Mouse (Mus musculus): ENCODE results near the gene Hrc. TPM values are rescaled to one million over a fixed set of nuclear protein-coding genes. Genes with fewer than 3 reads are reported as not detected.

Gene Hrc
- polyA plus RNA-seq (2015; fragmentation: Nextera tagmentation; extraction: Ambion mirVana) = 0.86 and 1.4 TPM in 2 replicates

DNA sequence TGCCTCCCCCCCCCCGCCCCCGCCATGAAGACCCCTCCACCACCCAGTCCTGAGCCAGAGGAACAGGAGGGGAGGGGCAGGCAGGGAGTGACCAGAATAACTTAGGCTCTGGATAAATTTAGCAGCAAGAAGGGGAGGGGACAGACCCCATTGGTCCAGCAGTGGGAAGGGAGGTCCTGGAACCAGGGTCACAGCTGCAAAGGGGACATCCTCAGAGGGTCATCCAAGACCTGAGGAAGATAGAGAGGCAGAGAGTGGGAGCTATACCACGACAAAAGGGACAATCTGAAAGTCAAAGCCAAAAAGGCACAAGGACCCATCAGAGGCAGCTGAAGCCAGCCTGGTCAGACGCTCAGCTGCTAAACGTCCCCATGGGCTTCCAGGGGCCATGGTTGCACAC, at the start of gene Hrc:
Gene Hrc, plus strand, starts transcription at position 235 of the 400 bp plus-strand sequence.
- Histone ChIP-seq H3K27me3 (replicated peaks; ENCODE audit: control insufficient read depth, insufficient read depth, low read length) (no peaks in the 10 kb centered on the region), H3K27ac (ENCODE audit: low read length) (peak within 1 kb of the TSS; percentile 37; the same call in 1 of the 2 replicates), H3K4me1 (ENCODE audit: control insufficient read depth, insufficient read depth, low read length) (peaks cover 48% of the 10 kb centered on the region), H3K9me3 (ENCODE audit: control insufficient read depth, low read length) (no peaks in the 10 kb centered on the region), H3K4me2 (ENCODE audit: low read depth, low read length) (peak within 1 kb of the TSS; percentile 87), H3K36me3 (ENCODE audit: control insufficient read depth, insufficient read depth, low read length) (no peaks in the 10 kb centered on the region), H3K4me3 (ENCODE audit: low read length) (no peak within 1 kb of the TSS), H3K9ac (ENCODE audit: low read depth, low read length) (peak within 1 kb of the TSS; percentile 30; the same call in 1 of the 2 replicates)
- 31% methylated on average over 5 of the region's 5 CpGs for WGBS
- no peak for ATAC-seq

DNA sequence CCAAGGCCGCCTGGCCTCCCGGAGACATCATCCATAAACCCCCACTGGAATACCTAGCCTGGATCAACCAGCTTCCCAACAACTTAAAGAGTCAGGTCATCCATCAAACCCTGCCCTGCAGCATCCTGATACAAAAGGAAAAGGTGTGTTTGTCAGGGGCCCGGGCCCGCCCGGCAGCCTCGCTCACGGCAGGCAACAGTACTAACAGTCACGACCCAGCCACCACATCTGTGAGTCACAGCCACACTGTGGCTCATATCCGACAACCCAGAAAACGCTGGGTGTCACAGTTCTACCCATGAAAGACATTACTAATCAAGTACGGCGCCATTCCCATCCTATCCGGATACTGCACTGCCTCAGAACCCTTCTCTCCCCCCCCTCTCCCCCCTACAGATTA, 48.6 kb upstream of the Hrc start:
- Histone ChIP-seq H3K27me3 (replicated peaks; ENCODE audit: control insufficient read depth, insufficient read depth, low read length) (no peaks in the 10 kb centered on the region), H3K9me3 (ENCODE audit: control insufficient read depth, low read length) (no peaks in the 10 kb centered on the region), H3K4me2 (ENCODE audit: low read depth, low read length) (no peak overlapping the region), H3K4me1 (ENCODE audit: control insufficient read depth, insufficient read depth, low read length) (no peaks in the 10 kb centered on the region), H3K4me3 (ENCODE audit: low read length) (no peak overlapping the region), H3K27ac (ENCODE audit: low read length) (no peak overlapping the region), H3K36me3 (ENCODE audit: control insufficient read depth, insufficient read depth, low read length) (no peaks in the 10 kb centered on the region), H3K9ac (ENCODE audit: low read depth, low read length) (no peak overlapping the region)
- ATAC-seq = no peak
- 82% methylated on average over 13 of the region's 13 CpGs for WGBS

DNA sequence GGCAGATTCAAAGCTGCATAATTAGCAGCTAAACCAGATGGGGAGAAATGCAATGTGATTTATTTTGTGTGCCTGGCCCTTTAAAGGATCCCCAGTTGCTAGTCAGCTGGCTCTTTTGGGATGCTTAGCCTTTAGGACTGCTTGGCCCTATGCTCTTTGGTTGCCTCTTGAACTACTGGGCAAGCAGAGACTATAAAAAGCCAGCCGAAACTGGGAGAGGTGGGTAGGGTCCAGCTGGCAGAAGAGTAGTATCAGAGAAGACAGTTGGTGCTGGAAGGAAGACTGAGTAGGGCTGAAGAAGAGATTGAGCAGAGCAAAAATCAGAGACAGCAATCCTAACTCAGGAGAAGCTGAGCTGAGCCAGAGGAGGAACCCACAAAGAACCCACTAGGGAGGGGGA, 38.5 kb upstream of the Hrc start:
- WGBS = 81% methylated on average over 1 of the region's 1 CpGs
- no peak overlapping the region for H3K9ac ChIP-seq (ENCODE audit: low read depth, low read length)
- no peaks in the 10 kb centered on the region for H3K27me3 ChIP-seq (replicated peaks; ENCODE audit: control insufficient read depth, insufficient read depth, low read length)
- H3K4me3 ChIP-seq (ENCODE audit: low read length) = no peak overlapping the region
- 0 out of 2 replicates have a peak, but pooled peaks cover 3% of the 10 kb centered on the region for H3K4me1 ChIP-seq (ENCODE audit: control insufficient read depth, insufficient read depth, low read length)
- no peak overlapping the region for H3K4me2 ChIP-seq (ENCODE audit: low read depth, low read length)
- no peaks in the 10 kb centered on the region for H3K36me3 ChIP-seq (ENCODE audit: control insufficient read depth, insufficient read depth, low read length)
- no peak overlapping the region for H3K27ac ChIP-seq (ENCODE audit: low read length)
- H3K9me3 ChIP-seq (ENCODE audit: control insufficient read depth, low read length) = no peaks in the 10 kb centered on the region
- ATAC-seq = no peak

DNA sequence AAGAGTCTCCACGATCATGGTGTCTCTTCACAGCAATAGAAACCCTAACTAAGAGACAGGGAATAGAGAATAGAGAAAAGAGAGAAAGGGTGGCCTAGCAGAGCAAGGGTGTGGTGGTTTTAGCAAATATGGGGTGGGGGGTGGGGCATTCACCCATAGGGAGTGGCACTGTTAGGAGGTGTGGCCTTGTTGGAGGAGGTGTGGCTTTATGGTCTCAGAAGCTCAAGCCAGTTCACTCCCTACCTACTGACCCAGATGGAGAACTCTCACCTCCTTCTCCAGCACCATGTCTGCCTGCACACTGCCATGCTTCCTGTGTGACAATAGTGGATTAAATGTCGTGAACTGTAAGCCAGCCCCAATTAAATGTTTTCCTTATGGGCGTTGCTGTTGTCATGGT, 37.5 kb upstream of the Hrc start:
- ATAC-seq = no peak
- H3K4me2 ChIP-seq (ENCODE audit: low read depth, low read length) = no peak overlapping the region
- H3K27ac ChIP-seq (ENCODE audit: low read length) = no peak overlapping the region
- H3K9me3 ChIP-seq (ENCODE audit: control insufficient read depth, low read length) = no peaks in the 10 kb centered on the region
- H3K4me1 ChIP-seq (ENCODE audit: control insufficient read depth, insufficient read depth, low read length) = 0 out of 2 replicates have a peak, but pooled peaks cover 3% of the 10 kb centered on the region
- no peaks in the 10 kb centered on the region for H3K27me3 ChIP-seq (replicated peaks; ENCODE audit: control insufficient read depth, insufficient read depth, low read length)
- H3K4me3 ChIP-seq (ENCODE audit: low read length) = no peak overlapping the region
- no peaks in the 10 kb centered on the region for H3K36me3 ChIP-seq (ENCODE audit: control insufficient read depth, insufficient read depth, low read length)
- H3K9ac ChIP-seq (ENCODE audit: low read depth, low read length) = no peak overlapping the region
- WGBS = 60% methylated on average over 3 of the region's 3 CpGs

DNA sequence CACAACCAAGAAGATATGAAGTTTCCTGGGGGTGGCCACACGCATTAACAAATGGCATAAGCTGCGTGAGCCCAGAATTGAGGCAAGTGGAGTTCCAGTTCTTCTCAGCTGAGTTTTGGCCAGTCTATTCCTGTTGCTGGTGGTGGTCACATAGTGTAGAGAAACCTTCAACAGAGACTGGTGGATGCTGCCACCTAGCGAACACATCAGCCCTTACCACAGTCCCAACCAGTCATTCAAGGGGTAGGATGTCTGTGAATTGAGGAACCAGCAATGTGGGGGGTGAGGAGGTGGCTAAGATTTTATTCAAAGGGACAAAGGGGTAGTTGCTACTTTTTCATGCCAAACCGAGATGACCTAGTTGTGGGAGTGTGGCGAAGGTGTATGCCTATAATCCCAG, 35.3 kb upstream of the Hrc start:
- Histone ChIP-seq H3K4me2 (ENCODE audit: low read depth, low read length) (no peak overlapping the region), H3K4me1 (ENCODE audit: control insufficient read depth, insufficient read depth, low read length) (peaks cover 4% of the 10 kb centered on the region), H3K9ac (ENCODE audit: low read depth, low read length) (no peak overlapping the region), H3K4me3 (ENCODE audit: low read length) (no peak overlapping the region), H3K9me3 (ENCODE audit: control insufficient read depth, low read length) (no peaks in the 10 kb centered on the region), H3K36me3 (ENCODE audit: control insufficient read depth, insufficient read depth, low read length) (no peaks in the 10 kb centered on the region), H3K27ac (ENCODE audit: low read length) (no peak overlapping the region), H3K27me3 (replicated peaks; ENCODE audit: control insufficient read depth, insufficient read depth, low read length) (no peaks in the 10 kb centered on the region)
- WGBS = 11% methylated on average over 5 of the region's 5 CpGs
- ATAC-seq = peak; percentile 77

DNA sequence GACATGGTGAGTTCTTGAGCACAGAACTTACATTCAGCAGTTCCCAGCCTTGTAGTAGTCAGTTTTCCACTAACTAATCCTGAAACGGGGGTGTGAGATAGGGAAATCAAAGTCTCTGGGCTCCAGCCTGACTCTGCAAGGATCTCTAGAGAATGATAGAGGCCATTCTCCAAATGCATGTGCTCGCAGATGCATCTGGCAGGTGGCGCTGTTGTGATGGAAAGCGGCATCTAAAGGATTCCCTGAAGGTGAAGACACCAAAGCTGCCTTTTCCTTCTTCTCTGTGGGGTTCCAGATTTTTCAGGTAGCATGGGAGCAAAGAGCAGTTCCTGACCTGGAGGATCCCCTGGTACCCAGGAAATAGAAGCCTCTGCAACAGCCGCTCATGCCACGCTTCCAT, 34.8 kb upstream of the Hrc start:
- Histone ChIP-seq H3K4me3 (ENCODE audit: low read length) (no peak overlapping the region), H3K4me2 (ENCODE audit: low read depth, low read length) (no peak overlapping the region), H3K9me3 (ENCODE audit: control insufficient read depth, low read length) (no peaks in the 10 kb centered on the region), H3K27ac (ENCODE audit: low read length) (no peak overlapping the region), H3K4me1 (ENCODE audit: control insufficient read depth, insufficient read depth, low read length) (peaks cover 9% of the 10 kb centered on the region), H3K27me3 (replicated peaks; ENCODE audit: control insufficient read depth, insufficient read depth, low read length) (no peaks in the 10 kb centered on the region), H3K36me3 (ENCODE audit: control insufficient read depth, insufficient read depth, low read length) (no peaks in the 10 kb centered on the region), H3K9ac (ENCODE audit: low read depth, low read length) (no peak overlapping the region)
- 17% methylated on average over 6 of the region's 6 CpGs for WGBS
- peak; percentile 27; the same call in 1 of the 2 replicates for ATAC-seq

DNA sequence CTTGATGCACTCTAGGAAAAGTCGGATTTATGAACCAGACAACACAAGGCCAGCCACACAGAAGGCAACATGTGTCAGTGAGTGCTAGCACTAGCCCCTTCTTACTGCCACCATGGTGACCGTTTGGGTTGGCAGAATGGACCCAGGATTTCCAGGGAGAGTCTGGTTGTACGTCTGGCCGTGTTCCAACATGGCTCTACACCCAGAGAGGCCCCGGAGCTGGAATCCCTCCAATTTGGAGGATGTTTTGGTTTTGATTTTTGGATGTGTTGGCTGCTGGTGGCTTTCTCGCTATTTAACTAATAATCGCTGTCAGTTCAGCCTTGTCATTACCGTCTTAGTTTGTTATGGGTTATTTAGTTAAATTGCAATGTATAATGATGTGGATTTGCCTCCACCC, 32.5 kb upstream of the Hrc start:
- 63% methylated on average over 8 of the region's 8 CpGs for WGBS
- H3K27me3 ChIP-seq (replicated peaks; ENCODE audit: control insufficient read depth, insufficient read depth, low read length) = no peaks in the 10 kb centered on the region

DNA sequence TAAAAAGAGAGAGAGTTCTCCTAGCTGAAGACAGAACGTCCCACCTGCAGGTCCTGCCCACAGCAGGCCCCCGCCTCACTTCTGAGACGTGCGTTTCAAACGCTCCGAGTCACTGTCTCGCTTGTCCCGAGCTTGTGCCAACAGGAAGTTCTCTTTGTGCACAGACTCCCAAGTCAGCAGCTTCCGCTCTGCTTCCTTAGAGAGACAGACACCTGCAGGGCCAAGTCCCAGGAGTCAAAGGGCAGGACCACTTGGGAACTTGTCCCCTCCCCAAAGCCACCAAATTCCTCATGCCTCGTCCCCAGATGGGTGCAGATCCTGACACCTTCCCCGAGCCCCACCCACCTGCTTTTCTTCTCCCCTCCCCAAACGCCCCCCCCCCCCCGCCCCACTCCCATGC, 30.2 kb upstream of the Hrc start:
- Histone ChIP-seq H3K27ac (ENCODE audit: low read length) (peak overlapping the region; percentile 9; the same call in 1 of the 2 replicates), H3K27me3 (replicated peaks; ENCODE audit: control insufficient read depth, insufficient read depth, low read length) (no peaks in the 10 kb centered on the region), H3K4me2 (ENCODE audit: low read depth, low read length) (peak overlapping the region; percentile 32), H3K36me3 (ENCODE audit: control insufficient read depth, insufficient read depth, low read length) (peaks cover 6% of the 10 kb centered on the region; the same call in 1 of the 2 replicates), H3K4me1 (ENCODE audit: control insufficient read depth, insufficient read depth, low read length) (peaks cover 9% of the 10 kb centered on the region), H3K4me3 (ENCODE audit: low read length) (no peak overlapping the region), H3K9ac (ENCODE audit: low read depth, low read length) (peak overlapping the region; percentile 45), H3K9me3 (ENCODE audit: control insufficient read depth, low read length) (no peaks in the 10 kb centered on the region)
- ATAC-seq = peak; percentile 18
- 25% methylated on average over 13 of the region's 13 CpGs for WGBS

More for the DNA sequence above, 32.5 kb upstream of the Hrc start:
- Histone ChIP-seq H3K9ac (ENCODE audit: low read depth, low read length) (no peak overlapping the region), H3K27ac (ENCODE audit: low read length) (no peak overlapping the region), H3K4me1 (ENCODE audit: control insufficient read depth, insufficient read depth, low read length) (peaks cover 9% of the 10 kb centered on the region), H3K9me3 (ENCODE audit: control insufficient read depth, low read length) (no peaks in the 10 kb centered on the region), H3K4me3 (ENCODE audit: low read length) (no peak overlapping the region), H3K36me3 (ENCODE audit: control insufficient read depth, insufficient read depth, low read length) (0 out of 2 replicates have a peak, but pooled peaks cover under 1% of the 10 kb centered on the region), H3K4me2 (ENCODE audit: low read depth, low read length) (no peak overlapping the region)
- ATAC-seq = no peak

DNA sequence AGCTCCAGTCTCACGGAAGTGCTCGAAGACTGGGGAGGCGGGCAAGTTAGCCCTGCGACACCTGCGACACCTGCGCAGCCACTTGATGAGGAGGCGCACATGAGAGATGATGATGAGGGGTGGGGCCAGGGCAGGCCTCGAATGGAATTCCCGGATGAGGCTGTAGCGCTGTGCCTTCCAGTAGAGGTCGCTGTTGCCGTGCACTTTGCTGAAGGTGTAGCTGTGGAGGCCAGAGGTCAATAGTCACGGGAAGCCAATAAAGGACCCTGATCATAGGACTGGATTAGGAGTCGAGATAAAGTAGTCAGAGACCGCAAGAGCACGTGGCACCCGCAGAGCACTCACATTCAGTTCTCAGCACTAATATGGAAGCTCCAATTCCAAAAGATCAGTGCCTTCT, 29.8 kb upstream of the Hrc start:
- H3K4me2 ChIP-seq (ENCODE audit: low read depth, low read length) = peak overlapping the region; percentile 32
- WGBS = 9% methylated on average over 17 of the region's 17 CpGs
- no peaks in the 10 kb centered on the region for H3K9me3 ChIP-seq (ENCODE audit: control insufficient read depth, low read length)
- peaks cover 9% of the 10 kb centered on the region for H3K4me1 ChIP-seq (ENCODE audit: control insufficient read depth, insufficient read depth, low read length)
- ATAC-seq = peak; percentile 83
- peaks cover 6% of the 10 kb centered on the region; the same call in 1 of the 2 replicates for H3K36me3 ChIP-seq (ENCODE audit: control insufficient read depth, insufficient read depth, low read length)
- H3K4me3 ChIP-seq (ENCODE audit: low read length) = no peak overlapping the region
- H3K27ac ChIP-seq (ENCODE audit: low read length) = 0 out of 2 replicates have a peak overlapping the region, but pooled peaks have one; percentile 2
- no peaks in the 10 kb centered on the region for H3K27me3 ChIP-seq (replicated peaks; ENCODE audit: control insufficient read depth, insufficient read depth, low read length)
- peak overlapping the region; percentile 45 for H3K9ac ChIP-seq (ENCODE audit: low read depth, low read length)
